Mouse (Mus musculus): Measurements from ENCODE around the gene Kcnk3. TPM values are rescaled to one million over a fixed set of nuclear protein-coding genes. Genes with fewer than 3 reads are reported as not detected.
A peak's percentile ranks its signal among the peaks of the same experiment; 100 is the strongest.

The Kcnk3 gene
- total and polyA plus RNA-seq, 2 experiments from 2014 or later = 45.3 to 70.0 TPM

DNA sequence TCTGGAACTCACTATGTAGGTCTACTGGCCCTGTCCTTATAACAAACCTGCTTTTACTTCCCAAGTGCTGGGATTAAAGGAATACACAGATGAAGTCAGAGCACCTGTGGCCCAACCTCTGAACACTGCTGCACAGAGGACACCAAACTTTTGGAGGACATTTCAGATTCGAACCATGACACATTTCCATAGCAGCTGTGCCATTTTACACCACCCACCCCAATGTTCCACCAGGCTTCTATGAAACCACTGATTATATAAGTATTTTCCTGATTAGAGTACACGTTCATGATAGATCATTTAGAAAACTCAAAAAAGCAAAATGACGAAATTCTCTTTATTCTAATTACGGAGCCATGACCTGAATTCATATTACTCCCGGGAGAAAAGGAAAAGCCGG is 78.0 kb downstream of the Kcnk3 start:
- peaks cover 6% of the 10 kb centered on the region; the same call in 1 of the 2 replicates for H3K36me3 ChIP-seq (replicated peaks; ENCODE audit: control insufficient read depth, insufficient read depth, low read length)
- peak overlapping the region; percentile 95 for H3K27ac ChIP-seq (ENCODE audit: low read depth)
- 22% methylated on average over 6 of the region's 6 CpGs for WGBS
- DNase-seq (ENCODE audit: low spot score) (no peak), ATAC-seq (ENCODE audit: insufficient read depth, low read depth) (peak; percentile 21; the same call in 1 of the 2 replicates)
- peaks cover 6% of the 10 kb centered on the region for H3K4me1 ChIP-seq (ENCODE audit: control insufficient read depth, insufficient read depth)
- H3K9ac ChIP-seq (replicated peaks; ENCODE audit: low read depth, low read length) = peak overlapping the region; percentile 41
- H3K9me3 ChIP-seq (replicated peaks; ENCODE audit: control insufficient read depth, low read length) = no peaks in the 10 kb centered on the region
- peak overlapping the region; percentile 86 for H3K4me3 ChIP-seq (ENCODE audit: low read depth, low read length)
- no peaks in the 10 kb centered on the region for H3K27me3 ChIP-seq (ENCODE audit: control insufficient read depth, insufficient read depth, low read length)
- TF ChIP-seq EP300 (IDR thresholded peaks at IDR 0.05; ENCODE audit: low read depth) (no peak), CTCF (IDR thresholded peaks at IDR 0.05; ENCODE audit: low read depth) (no peak)
- H3K4me2 ChIP-seq (ENCODE audit: low read depth, low read length) = peak overlapping the region; percentile 85

GRCm38 (mm10) chr5:30666391-30667195 is 78.6 kb downstream of the Kcnk3 start, which contains the start of gene Cenpa:
Gene Cenpa (plus strand): TSS chr5:30666777.
- peak; percentile 97 for DNase-seq (ENCODE audit: low spot score)
- under 1% methylated on average over 40 of the region's 40 CpGs for WGBS
- H3K9ac ChIP-seq (replicated peaks; ENCODE audit: low read depth, low read length) = peak within 1 kb of the TSS; percentile 77
- no peaks in the 10 kb centered on the region for H3K9me3 ChIP-seq (replicated peaks; ENCODE audit: control insufficient read depth, low read length)
- peak within 1 kb of the TSS; percentile 86 for H3K4me3 ChIP-seq (ENCODE audit: low read depth, low read length)
- H3K4me1 ChIP-seq (ENCODE audit: control insufficient read depth, insufficient read depth) = peaks cover 6% of the 10 kb centered on the region
- H3K27me3 ChIP-seq (ENCODE audit: control insufficient read depth, insufficient read depth, low read length) = no peaks in the 10 kb centered on the region
- ATAC-seq (ENCODE audit: insufficient read depth, low read depth) = peak; percentile 94
- peaks cover 12% of the 10 kb centered on the region; the same call in 1 of the 2 replicates for H3K36me3 ChIP-seq (replicated peaks; ENCODE audit: control insufficient read depth, insufficient read depth, low read length)
- H3K27ac ChIP-seq (ENCODE audit: low read depth) = peak within 1 kb of the TSS; percentile 95
- H3K4me2 ChIP-seq (ENCODE audit: low read depth, low read length) = peak within 1 kb of the TSS; percentile 85
- TF ChIP-seq CTCF (IDR thresholded peaks at IDR 0.05; ENCODE audit: low read depth) (no peak), EP300 (IDR thresholded peaks at IDR 0.05; ENCODE audit: low read depth) (peak; percentile 77; the same call in 1 of the 2 replicates)

DNA sequence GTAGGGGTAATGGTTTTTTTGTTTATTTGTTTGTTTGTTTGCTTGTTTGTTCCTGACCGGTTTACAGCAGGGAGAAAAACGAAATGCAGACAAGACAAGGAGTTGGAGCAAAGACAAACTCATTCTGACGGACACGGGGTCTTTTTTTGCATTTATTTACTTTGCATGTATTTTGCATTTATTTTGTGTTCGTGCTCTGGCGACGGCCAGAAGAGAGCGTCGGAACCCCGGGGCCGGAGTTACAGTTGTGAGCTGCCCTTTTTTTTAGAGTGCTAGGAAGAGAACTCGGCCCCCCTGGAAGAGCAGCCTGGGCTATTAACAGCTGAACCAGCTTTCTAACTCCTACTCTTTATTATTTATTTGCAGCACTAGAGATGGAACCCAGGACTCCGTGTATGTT is 79.2 kb downstream of the Kcnk3 start:
- Histone ChIP-seq H3K27me3 (ENCODE audit: control insufficient read depth, insufficient read depth, low read length) (no peaks in the 10 kb centered on the region), H3K9ac (replicated peaks; ENCODE audit: low read depth, low read length) (peak overlapping the region; percentile 77), H3K9me3 (replicated peaks; ENCODE audit: control insufficient read depth, low read length) (no peaks in the 10 kb centered on the region), H3K4me3 (ENCODE audit: low read depth, low read length) (peak overlapping the region; percentile 86), H3K4me2 (ENCODE audit: low read depth, low read length) (peak overlapping the region; percentile 85), H3K36me3 (replicated peaks; ENCODE audit: control insufficient read depth, insufficient read depth, low read length) (peaks cover 18% of the 10 kb centered on the region), H3K27ac (ENCODE audit: low read depth) (peak overlapping the region; percentile 95), H3K4me1 (ENCODE audit: control insufficient read depth, insufficient read depth) (peaks cover 6% of the 10 kb centered on the region)
- under 1% methylated on average over 13 of the region's 13 CpGs for WGBS
- ATAC-seq (ENCODE audit: insufficient read depth, low read depth) = no peak
- no peak for TF ChIP-seq EP300 (IDR thresholded peaks at IDR 0.05; ENCODE audit: low read depth)
- TF ChIP-seq CTCF (IDR thresholded peaks at IDR 0.05; ENCODE audit: low read depth) = no peak
- no peak for DNase-seq (ENCODE audit: low spot score)

DNA sequence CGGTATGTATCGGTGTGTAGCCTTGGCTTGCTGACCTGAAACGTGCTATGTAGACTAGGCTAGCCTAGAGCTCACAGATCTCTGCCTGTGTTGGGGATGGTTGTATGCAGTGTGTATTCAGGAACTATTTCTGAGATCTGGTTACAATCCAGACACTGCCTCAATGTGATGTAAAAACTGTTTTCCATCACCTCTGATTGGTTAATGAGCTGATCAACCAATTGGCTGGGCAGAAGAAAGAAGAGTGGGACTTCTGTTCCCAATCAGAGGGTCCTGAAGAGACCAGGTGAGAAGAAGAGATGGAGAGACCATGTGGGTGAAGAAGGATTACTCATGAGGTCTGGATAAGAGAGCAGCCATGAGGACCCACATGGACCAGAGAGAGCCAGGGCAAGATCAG is 79.7 kb downstream of the Kcnk3 start:
- no peak overlapping the region for H3K27ac ChIP-seq (ENCODE audit: low read depth)
- no peak for DNase-seq (ENCODE audit: low spot score)
- no peaks in the 10 kb centered on the region for H3K9me3 ChIP-seq (replicated peaks; ENCODE audit: control insufficient read depth, low read length)
- peaks cover 23% of the 10 kb centered on the region for H3K36me3 ChIP-seq (replicated peaks; ENCODE audit: control insufficient read depth, insufficient read depth, low read length)
- peaks cover 6% of the 10 kb centered on the region for H3K4me1 ChIP-seq (ENCODE audit: control insufficient read depth, insufficient read depth)
- 9% methylated on average over 3 of the region's 3 CpGs for WGBS
- peak overlapping the region; percentile 77 for H3K9ac ChIP-seq (replicated peaks; ENCODE audit: low read depth, low read length)
- ATAC-seq (ENCODE audit: insufficient read depth, low read depth) = no peak
- H3K27me3 ChIP-seq (ENCODE audit: control insufficient read depth, insufficient read depth, low read length) = no peaks in the 10 kb centered on the region
- peak overlapping the region; percentile 85 for H3K4me2 ChIP-seq (ENCODE audit: low read depth, low read length)
- TF ChIP-seq EP300 (IDR thresholded peaks at IDR 0.05; ENCODE audit: low read depth) (no peak), CTCF (IDR thresholded peaks at IDR 0.05; ENCODE audit: low read depth) (no peak)
- peak overlapping the region; percentile 86 for H3K4me3 ChIP-seq (ENCODE audit: low read depth, low read length)

GRCm38 (mm10) chr5:30668637-30669495 is 80.9 kb downstream of the Kcnk3 start:
- Histone ChIP-seq H3K27me3 (ENCODE audit: control insufficient read depth, insufficient read depth, low read length) (no peaks in the 10 kb centered on the region), H3K4me3 (ENCODE audit: low read depth, low read length) (no peak overlapping the region; the same call in 1 of the 2 replicates), H3K9me3 (replicated peaks; ENCODE audit: control insufficient read depth, low read length) (no peaks in the 10 kb centered on the region), H3K4me1 (ENCODE audit: control insufficient read depth, insufficient read depth) (peaks cover 6% of the 10 kb centered on the region), H3K36me3 (replicated peaks; ENCODE audit: control insufficient read depth, insufficient read depth, low read length) (peaks cover 35% of the 10 kb centered on the region), H3K27ac (ENCODE audit: low read depth) (no peak overlapping the region), H3K4me2 (ENCODE audit: low read depth, low read length) (peak overlapping the region; percentile 85), H3K9ac (replicated peaks; ENCODE audit: low read depth, low read length) (no peak overlapping the region)
- ATAC-seq (ENCODE audit: insufficient read depth, low read depth) = no peak
- TF ChIP-seq EP300 (IDR thresholded peaks at IDR 0.05; ENCODE audit: low read depth) = no peak
- TF ChIP-seq CTCF (IDR thresholded peaks at IDR 0.05; ENCODE audit: low read depth) = no peak
- DNase-seq (ENCODE audit: low spot score) = no peak
- WGBS = 93% methylated on average over 9 of the region's 9 CpGs
